Mouse (Mus musculus): ENCODE data around the gene Tcf3. TPM values are rescaled to one million over a fixed set of nuclear protein-coding genes. Genes with fewer than 3 reads are reported as not detected.

Gene Tcf3
- total and polyA plus RNA-seq, 3 experiments, result 125 to 258 TPM; not detected in 1

- Histone ChIP-seq H3K27me3 (ENCODE audit: control insufficient read depth in 1 of 2, insufficient read depth in 2 of 2, low read length in 2 of 2) (no peaks in the 10 kb centered on the region), H3K36me3 (ENCODE audit: control insufficient read depth in 1 of 2, insufficient read depth in 2 of 2, low read length in 2 of 2) (peaks cover 0 to 15% of the 10 kb centered on the region in 2 experiments; a peak in 2 of 4 replicates), H3K9me3 (replicated peaks; ENCODE audit: insufficient read depth, low read length) (no peaks in the 10 kb centered on the region), H3K79me2 (ENCODE audit: control insufficient read depth, insufficient read depth, low read length, poor library complexity) (peaks cover 17% of the 10 kb centered on the region), H3K27ac (ENCODE audit: control insufficient read depth, low read depth, low read length) (no peak overlapping the region), H3K4me1 (ENCODE audit: control insufficient read depth in 1 of 2, insufficient read depth in 2 of 2, low read length in 2 of 2) (peaks cover 1 to 26% of the 10 kb centered on the region in 2 experiments; a peak in 3 of 4 replicates), H3K4me3 (ENCODE audit: control insufficient read depth in 1 of 2, insufficient read depth in 1 of 2, low read depth in 2 of 2, low read length in 2 of 2) (no peak overlapping the region), H3K9ac (ENCODE audit: control insufficient read depth, low read depth, low read length, poor library complexity, severe bottlenecking) (no peak overlapping the region)
- no peak for DNase-seq (ENCODE audit: low read depth, low spot score)
- TF ChIP-seq ZKSCAN1 (IDR thresholded peaks at IDR 0.05; ENCODE audit: low read depth, low read length) (no peak), CHD1 (IDR thresholded peaks at IDR 0.05; ENCODE audit: low read depth, low read length) (no peak), CHD2 (IDR thresholded peaks at IDR 0.05; ENCODE audit: low read length) (no peak), MXI1 (IDR thresholded peaks at IDR 0.05; ENCODE audit: low read depth, low read length) (no peak), RAD21 (IDR thresholded peaks at IDR 0.05; ENCODE audit: low read depth, low read length) (no peak), SIN3A (IDR thresholded peaks at IDR 0.05; ENCODE audit: low read length) (no peak), ETS1 (IDR thresholded peaks at IDR 0.05; ENCODE audit: low read depth, low read length) (no peak), MYB (IDR thresholded peaks at IDR 0.05; ENCODE audit: low read depth, low read length) (no peak), MAZ (IDR thresholded peaks at IDR 0.05; ENCODE audit: low read depth, low read length) (no peak), ZMIZ1 (IDR thresholded peaks at IDR 0.05; ENCODE audit: low read depth, low read length) (no peak), MEF2A (IDR thresholded peaks at IDR 0.05; ENCODE audit: extremely low read depth, insufficient replicate concordance, low read depth, low read length, poor library complexity, severe bottlenecking) (no peak), BHLHE40 (IDR thresholded peaks at IDR 0.05; ENCODE audit: borderline replicate concordance, low read depth, low read length) (no peak), SMC3 (IDR thresholded peaks at IDR 0.05; ENCODE audit: low read depth, low read length) (no peak), USF1 (IDR thresholded peaks at IDR 0.05; ENCODE audit: low read depth, low read length) (no peak), GABPA (IDR thresholded peaks at IDR 0.05; ENCODE audit: low read depth, low read length) (no peak), MAX (IDR thresholded peaks at IDR 0.05; ENCODE audit: low read length) (no peak), MYC (IDR thresholded peaks at IDR 0.05; ENCODE audit: low read depth, low read length) (no peak)
Observed at GRCm38 (mm10) chr10:80382641-80383365, 50.6 kb downstream of the Tcf3 start.

DNA sequence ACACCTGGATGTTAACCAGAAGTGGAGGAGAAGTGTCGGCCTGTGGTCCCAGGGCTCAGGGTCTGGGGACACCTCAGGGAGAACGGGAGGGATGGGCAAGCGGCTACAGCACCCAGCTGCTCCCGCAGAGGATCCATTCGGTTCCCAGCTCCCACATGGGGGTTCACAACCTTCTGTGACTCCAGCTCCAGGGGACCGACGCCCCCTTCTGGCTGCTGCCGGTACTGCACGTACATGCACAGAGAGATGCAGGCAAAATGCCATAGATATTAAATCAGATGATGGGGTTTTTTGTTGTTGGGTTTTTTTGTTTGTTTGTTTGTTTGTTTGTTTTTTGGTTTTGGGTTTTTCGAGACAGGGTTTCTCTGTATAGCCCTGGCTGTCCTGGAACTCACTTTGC is 55.7 kb downstream of the Tcf3 start:
- TF ChIP-seq POLR2AphosphoS5 (IDR thresholded peaks at IDR 0.05; ENCODE audit: borderline replicate concordance, low read depth, low read length) (no peak), UBTF (IDR thresholded peaks at IDR 0.05; ENCODE audit: borderline replicate concordance, insufficient read depth, low read depth, low read length) (no peak), TAL1 (IDR thresholded peaks at IDR 0.05; ENCODE audit: low read length) (no peak), CTCF (IDR thresholded peaks at IDR 0.05 in 2 of 3, conservative IDR thresholded peaks at IDR 0.05 in 1 of 3; ENCODE audit: control insufficient read depth in 1 of 3, insufficient read depth in 1 of 3, low read depth in 2 of 3, low read length in 3 of 3, poor library complexity in 1 of 3, severe bottlenecking in 1 of 3) (peak; percentile 64 to 85 (median 70)), NELFE (IDR thresholded peaks at IDR 0.05; ENCODE audit: low read depth, low read length) (no peak), ZKSCAN1 (IDR thresholded peaks at IDR 0.05; ENCODE audit: low read depth, low read length) (no peak), SMC3 (IDR thresholded peaks at IDR 0.05; ENCODE audit: low read depth, low read length) (peak; percentile 23; the same call in 1 of the 2 replicates), TBP (IDR thresholded peaks at IDR 0.05; ENCODE audit: low read depth, low read length) (no peak)
- no peaks in the 10 kb centered on the region for H3K9me3 ChIP-seq (replicated peaks; ENCODE audit: insufficient read depth, low read length)
- H3K27ac ChIP-seq (ENCODE audit: control insufficient read depth, low read depth, low read length), result no peak overlapping the region
- no peak overlapping the region for H3K9ac ChIP-seq (ENCODE audit: control insufficient read depth, low read depth, low read length, poor library complexity, severe bottlenecking)
- H3K36me3 ChIP-seq (ENCODE audit: control insufficient read depth in 1 of 2, insufficient read depth in 2 of 2, low read length in 2 of 2), result no peaks in the 10 kb centered on the region
- DNase-seq (ENCODE audit: low read depth, low spot score), result peak; percentile 43
- H3K4me1 ChIP-seq (ENCODE audit: control insufficient read depth in 1 of 2, insufficient read depth in 2 of 2, low read length in 2 of 2), result no peaks in the 10 kb centered on the region
- H3K79me2 ChIP-seq (ENCODE audit: control insufficient read depth, insufficient read depth, low read length, poor library complexity), result no peaks in the 10 kb centered on the region
- no peak overlapping the region for H3K4me3 ChIP-seq (ENCODE audit: control insufficient read depth in 1 of 2, insufficient read depth in 1 of 2, low read depth in 2 of 2, low read length in 2 of 2)
- no peaks in the 10 kb centered on the region for H3K27me3 ChIP-seq (ENCODE audit: control insufficient read depth in 1 of 2, insufficient read depth in 2 of 2, low read length in 2 of 2)
